Mouse (Mus musculus): ENCODE data around the gene Tob2. TPM values are rescaled to one million over a fixed set of nuclear protein-coding genes. Genes with fewer than 3 reads are reported as not detected.

The Tob2 gene
- total RNA-seq, 2 experiments from 2014 or later: 66.2 to 67.2 TPM

Other genes with a start within 250 kb of the Tob2 start
- 10 to 100 TPM; 22.7 to 23.6 TPM for gene L3mbtl2, start 194.9 kb downstream of the Tob2 start, total RNA-seq (2021)
- 1 to 10 TPM; 3.9 to 4.3 TPM for gene Chadl, start 161.5 kb downstream of the Tob2 start, total RNA-seq (2021)
- 10 to 100 TPM; 94.6 to 98.5 TPM for gene Zc3h7b, start 113.7 kb downstream of the Tob2 start, total RNA-seq (2021)
- 10 to 100 TPM; 53.6 to 62.6 TPM for gene Rangap1, start 113.3 kb downstream of the Tob2 start, total RNA-seq (2021)
- 10 to 100 TPM; 84.6 to 86.1 TPM for gene Tef, start 56.4 kb downstream of the Tob2 start, total RNA-seq (2021)
- 10 to 100 TPM; 62.7 to 71.2 TPM for gene Phf5a, start 13.1 kb upstream of the Tob2 start, total RNA-seq (2021)
- 100 to 1,000 TPM; 498 to 540 TPM for gene Aco2, start 13.5 kb upstream of the Tob2 start, total RNA-seq (2021)
- gene Polr3h, start 67.4 kb upstream of the Tob2 start, total RNA-seq (2021): 10 to 100 TPM; 25.3 to 27.9 TPM
- gene Csdc2, start 78.0 kb upstream of the Tob2 start, total RNA-seq (2021): 10 to 100 TPM; 52.8 to 55.7 TPM
- gene Pmm1, start 102.1 kb upstream of the Tob2 start, total RNA-seq (2021): 100 to 1,000 TPM in 1 of 2 experiments, 10 to 100 TPM in 1; 94.6 to 101 TPM
- not detected for gene 1700029P11Rik, start 121.7 kb upstream of the Tob2 start, total RNA-seq (2021)
- gene Xrcc6, start 129.0 kb upstream of the Tob2 start, total RNA-seq (2021): 10 to 100 TPM; 89.4 to 92.6 TPM
- 10 to 100 TPM; 83.6 to 95.1 TPM for gene Desi1, start 175.1 kb upstream of the Tob2 start, total RNA-seq (2021)
- 100 to 1,000 TPM in 1 of 2 experiments, 10 to 100 TPM in 1; 92.5 to 102 TPM for gene Snu13, start 188.8 kb upstream of the Tob2 start, total RNA-seq (2021)
- not detected for gene 4930407I10Rik, start 200.4 kb upstream of the Tob2 start, total RNA-seq (2021)
- gene Mei1, start 211.2 kb upstream of the Tob2 start, total RNA-seq (2021): 1 to 10 TPM; 3.5 to 3.8 TPM